Mouse (Mus musculus): ENCODE results near the gene Itgb1. TPM values are rescaled to one million over a fixed set of nuclear protein-coding genes. Genes with fewer than 3 reads are reported as not detected.

Itgb1 gene
- polyA plus RNA-seq, 1 experiment from 2014 or later, result 402 TPM

Other genes with a start within 250 kb of the Itgb1 start
- not detected in 2 replicates for gene Gm3952, start 113.0 kb downstream of the Itgb1 start, polyA plus RNA-seq (2015; fragmentation: Nextera tagmentation; extraction: Ambion mirVana)